Mouse (Mus musculus) forebrain, embryonic 14.5 days (tissue): Measurements from ENCODE around the gene Apba3. TPM values are rescaled to one million over a fixed set of nuclear protein-coding genes. Genes with fewer than 3 reads are reported as not detected.

Source experiments
- microRNA-seq: library from miRNA; unstranded; fragments of <30 nt; microRNA quantifications from one replicate; pipeline ENCODE4, GENCODE M21; 2016
- polyA plus RNA-seq: library from polyadenylated mRNA; unstranded; fragments of >200 nt; fragmentation: Nextera tagmentation; extraction: Ambion mirVana; gene quantifications from 2 replicates; pipeline ENCODE4 v1.2.1, GENCODE M21; 2014

The Apba3 gene
- polyA plus RNA-seq, 1 experiment from 2014 or later = 30.5 TPM

Small RNA genes within 50 kb of the gene (microRNA-seq; reads per million reads assigned to microRNA genes)
- 7.9 reads per million, percentile 30 among the genes with 10 or more reads in this experiment for gene Mir3057

Other genes with a start within 250 kb of the Apba3 start
- 19.0 and 21.0 TPM in 2 replicates for gene Diras1, start 241.3 kb upstream of the Apba3 start, polyA plus RNA-seq
- 20.7 and 26.9 TPM in 2 replicates for gene Slc39a3, start 229.5 kb upstream of the Apba3 start, polyA plus RNA-seq
- gene Sgta, start 206.8 kb upstream of the Apba3 start, polyA plus RNA-seq = 304 and 312 TPM in 2 replicates
- 38.9 and 45.6 TPM in 2 replicates for gene Thop1, start 196.9 kb upstream of the Apba3 start, polyA plus RNA-seq
- gene Creb3l3, start 168.1 kb upstream of the Apba3 start, polyA plus RNA-seq = 0.14 and 0.25 TPM in 2 replicates
- 180 and 203 TPM in 2 replicates for gene Map2k2, start 161.0 kb upstream of the Apba3 start, polyA plus RNA-seq
- 6.2 and 8.2 TPM in 2 replicates for gene Zbtb7a, start 131.7 kb upstream of the Apba3 start, polyA plus RNA-seq
- 44.0 and 45.5 TPM in 2 replicates for gene Pias4, start 99.0 kb upstream of the Apba3 start, polyA plus RNA-seq
- gene Eef2, start 90.3 kb upstream of the Apba3 start, polyA plus RNA-seq = 474 and 520 TPM in 2 replicates
- 49.0 and 50.0 TPM in 2 replicates for gene Dapk3, start 84.0 kb upstream of the Apba3 start, polyA plus RNA-seq
- gene 4930442H23Rik, start 83.1 kb upstream of the Apba3 start, polyA plus RNA-seq = not detected in 2 replicates
- gene Nmrk2, start 64.9 kb upstream of the Apba3 start, polyA plus RNA-seq = not detected in 2 replicates
- gene Atcay, start 36.1 kb upstream of the Apba3 start, polyA plus RNA-seq = 56.6 and 78.4 TPM in 2 replicates
- 7.5 and 13.4 TPM in 2 replicates for gene Zfr2, start 33.8 kb upstream of the Apba3 start, polyA plus RNA-seq
- 12.3 and 17.4 TPM in 2 replicates for gene Matk, start 14.0 kb upstream of the Apba3 start, polyA plus RNA-seq
- 107 and 136 TPM in 2 replicates for gene Mrpl54, start within 50 bp of the Apba3 start, polyA plus RNA-seq
- 4.8 and 7.0 TPM in 2 replicates for gene Tjp3, start 24.6 kb downstream of the Apba3 start, polyA plus RNA-seq
- 76.4 and 114 TPM in 2 replicates for gene Pip5k1c, start 26.0 kb downstream of the Apba3 start, polyA plus RNA-seq
- 16.8 and 22.2 TPM in 2 replicates for gene Cactin, start 54.1 kb downstream of the Apba3 start, polyA plus RNA-seq
- gene Tbxa2r, start 61.8 kb downstream of the Apba3 start, polyA plus RNA-seq = 2.9 and 4.1 TPM in 2 replicates
- gene Gipc3, start 76.3 kb downstream of the Apba3 start, polyA plus RNA-seq = not detected in 2 replicates
- gene Hmg20b, start 83.5 kb downstream of the Apba3 start, polyA plus RNA-seq = 42.5 and 44.4 TPM in 2 replicates
- 4.1 and 4.9 TPM in 2 replicates for gene Mfsd12, start 90.5 kb downstream of the Apba3 start, polyA plus RNA-seq
- 0.33 TPM in 1 of 2 replicates, not detected in the other for gene 4930404N11Rik, start 98.9 kb downstream of the Apba3 start, polyA plus RNA-seq
- 101 and 109 TPM in 2 replicates for gene Fzr1, start 111.6 kb downstream of the Apba3 start, polyA plus RNA-seq
- gene Dohh, start 117.5 kb downstream of the Apba3 start, polyA plus RNA-seq = 78.7 and 78.8 TPM in 2 replicates
- gene Gm48551, start 117.5 kb downstream of the Apba3 start, polyA plus RNA-seq = 3.6 and 4.8 TPM in 2 replicates
- gene Gm48552, start 122.0 kb downstream of the Apba3 start, polyA plus RNA-seq = 0.65 and 0.69 TPM in 2 replicates
- 1.5 and 2.0 TPM in 2 replicates for gene Smim24, start 126.1 kb downstream of the Apba3 start, polyA plus RNA-seq
- 16.6 and 17.9 TPM in 2 replicates for gene Nfic, start 188.7 kb downstream of the Apba3 start, polyA plus RNA-seq
- gene Celf5, start 215.7 kb downstream of the Apba3 start, polyA plus RNA-seq = 57.9 and 69.6 TPM in 2 replicates
- gene Ncln, start 229.4 kb downstream of the Apba3 start, polyA plus RNA-seq = 36.8 and 52.0 TPM in 2 replicates
- 0.26 and 0.53 TPM in 2 replicates for gene S1pr4, start 233.2 kb downstream of the Apba3 start, polyA plus RNA-seq